Mouse (Mus musculus) heart, embryonic 10.5 days (tissue): ENCODE results near the gene Rabggtb. TPM values are rescaled to one million over a fixed set of nuclear protein-coding genes. Genes with fewer than 3 reads are reported as not detected.

Experiments used
- DNase-seq: peaks from one replicate; pipeline ENCODE4 v3.0.0-alpha.2; 2017; ENCODE audit warnings: low spot score
- H3K27ac ChIP-seq: fragments of 300-500 bp; sonication (generic); 2 replicates; pipeline ENCODE4 v1.5.1; 2016; ENCODE audit warnings: mild to moderate bottlenecking
- H3K27me3 ChIP-seq: fragments of 300-500 bp; sonication (generic); 2 replicates; pipeline ENCODE4 v1.6.1; 2016; ENCODE audit warnings: mild to moderate bottlenecking; ENCODE audit not compliant: poor library complexity, insufficient read depth, severe bottlenecking
- H3K36me3 ChIP-seq: fragments of 300-500 bp; sonication (generic); 2 replicates; pipeline ENCODE4 v1.6.1; 2016; ENCODE audit warnings: mild to moderate bottlenecking, moderate library complexity
- H3K4me1 ChIP-seq: fragments of 300-500 bp; sonication (generic); 2 replicates; pipeline ENCODE4 v1.6.1; 2016; ENCODE audit warnings: mild to moderate bottlenecking
- H3K4me3 ChIP-seq: fragments of 300-500 bp; sonication (generic); 2 replicates; pipeline ENCODE4 v1.5.1; 2016; ENCODE audit warnings: mild to moderate bottlenecking, moderate library complexity
- H3K9me3 ChIP-seq: fragments of 300-500 bp; sonication (generic); 2 replicates; pipeline ENCODE4 v1.6.1; 2016; ENCODE audit warnings: mild to moderate bottlenecking, moderate library complexity
- WGBS: fragments of 180-500 bp; shearing (Covaris S2); methylation state at CpG from one replicate; pipeline ENCODE4 v1.1.7; 2016; 5-methylcytosine and 5-hydroxymethylcytosine counted together
- polyA plus RNA-seq: library from polyadenylated mRNA; unstranded; fragments of >200 nt; fragmentation: Nextera tagmentation; extraction: Ambion mirVana; gene quantifications from 2 replicates; pipeline ENCODE4 v1.2.1, GENCODE M21; 2016

The Rabggtb gene
- 56.8 and 57.2 TPM in 2 replicates for polyA plus RNA-seq

DNA sequence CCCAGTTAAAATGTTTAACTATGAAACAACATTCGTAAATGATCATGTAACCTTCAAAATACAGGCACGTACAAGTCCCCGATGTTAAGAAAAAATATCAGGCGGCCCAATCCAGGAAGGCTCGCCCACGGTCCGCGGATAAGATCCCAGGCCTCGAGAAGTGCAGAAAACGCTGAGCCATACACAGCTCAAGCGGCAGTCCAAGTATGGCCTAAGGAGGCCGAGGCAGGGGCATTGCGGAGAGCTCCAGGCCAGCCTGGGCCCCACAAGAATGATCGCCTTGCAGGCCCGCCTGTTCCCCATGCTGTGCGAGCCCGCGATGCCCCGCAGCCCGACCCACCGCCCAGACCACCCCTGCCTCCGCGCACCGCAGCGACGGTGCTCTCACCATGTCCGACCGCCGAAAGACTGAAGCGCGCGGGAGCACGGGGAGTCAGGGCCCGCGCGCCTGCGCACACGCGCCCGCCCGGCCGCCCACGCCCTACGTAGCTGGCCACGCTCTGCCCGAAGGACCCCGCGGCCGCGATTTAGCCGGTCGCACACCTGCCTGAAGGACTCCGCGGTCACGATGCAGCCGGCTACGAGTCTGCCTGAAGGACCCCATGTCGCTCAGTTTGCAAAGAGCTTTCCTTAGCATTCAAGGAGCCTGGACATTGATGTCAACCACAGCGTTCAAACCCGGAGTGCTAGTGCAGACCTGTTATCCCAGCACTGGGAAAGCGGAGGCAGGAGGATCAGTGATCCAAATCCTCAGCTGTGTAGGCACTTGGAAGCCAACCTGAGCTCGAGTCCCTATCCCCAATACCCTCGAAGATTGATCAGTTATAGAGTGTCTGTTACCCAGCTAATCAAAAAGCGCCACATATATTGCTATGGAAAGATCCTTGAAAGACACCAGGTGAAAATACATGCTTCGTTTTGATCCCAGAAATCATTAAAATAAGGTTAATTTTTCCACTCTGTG is at the start of gene Rabggtb:
Gene Rabggtb (minus strand): TSS at position 464 of the 964 bp plus-strand sequence.
- WGBS = 1% methylated on average over 65 of the region's 65 CpGs
- no peaks in the 10 kb centered on the region for H3K27me3 ChIP-seq

DNA sequence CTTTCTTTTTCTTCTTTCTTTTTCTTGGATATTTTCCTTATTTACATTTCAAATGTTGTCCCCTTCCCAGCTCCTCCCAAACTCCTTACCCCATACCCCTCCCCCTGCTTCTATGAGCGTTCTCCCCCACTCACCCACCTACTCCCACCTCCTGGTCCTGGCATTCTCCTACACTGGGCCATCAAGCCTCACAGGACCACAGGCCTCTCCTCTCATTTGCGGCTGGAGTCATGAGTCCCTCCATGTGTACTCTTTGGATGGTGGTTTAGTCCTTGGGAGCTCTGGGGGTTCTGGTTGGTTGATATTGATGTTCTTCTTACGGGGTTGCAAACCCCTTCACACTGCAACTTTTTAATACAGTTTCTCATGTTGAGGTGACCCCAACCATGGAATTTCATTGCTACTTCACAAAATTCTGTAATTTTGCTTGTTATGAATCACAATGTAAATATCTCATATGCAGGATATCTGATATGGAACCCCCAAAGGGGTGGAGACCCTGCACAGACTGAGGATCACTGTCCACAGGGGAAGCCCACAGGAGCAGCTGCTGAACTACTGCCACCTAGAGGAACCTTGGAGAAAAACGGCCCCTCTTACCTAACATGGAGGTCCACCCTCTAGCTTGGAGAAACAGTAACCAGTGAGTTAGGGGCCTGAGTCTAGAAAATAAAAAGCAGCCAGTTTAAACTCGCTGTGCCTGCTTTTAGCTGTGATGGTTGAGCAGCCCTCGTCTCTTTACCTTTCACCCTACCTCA is 49.0 kb upstream of the Rabggtb start:
- DNase-seq = no peak
- Histone ChIP-seq H3K4me1 (no peaks in the 10 kb centered on the region), H3K27ac (no peak overlapping the region), H3K4me3 (no peak overlapping the region), H3K27me3 (no peaks in the 10 kb centered on the region), H3K36me3 (no peaks in the 10 kb centered on the region), H3K9me3 (no peaks in the 10 kb centered on the region)
- 72% methylated on average over 6 of the region's 6 CpGs for WGBS

More for the DNA sequence above, at the start of gene Rabggtb:
- Histone ChIP-seq H3K27ac (peak within 1 kb of the TSS; percentile 99), H3K9me3 (no peaks in the 10 kb centered on the region), H3K36me3 (peaks cover 38% of the 10 kb centered on the region), H3K4me1 (peaks cover 50% of the 10 kb centered on the region), H3K4me3 (peak within 1 kb of the TSS; percentile 94)
- peak; percentile 97 for DNase-seq

DNA sequence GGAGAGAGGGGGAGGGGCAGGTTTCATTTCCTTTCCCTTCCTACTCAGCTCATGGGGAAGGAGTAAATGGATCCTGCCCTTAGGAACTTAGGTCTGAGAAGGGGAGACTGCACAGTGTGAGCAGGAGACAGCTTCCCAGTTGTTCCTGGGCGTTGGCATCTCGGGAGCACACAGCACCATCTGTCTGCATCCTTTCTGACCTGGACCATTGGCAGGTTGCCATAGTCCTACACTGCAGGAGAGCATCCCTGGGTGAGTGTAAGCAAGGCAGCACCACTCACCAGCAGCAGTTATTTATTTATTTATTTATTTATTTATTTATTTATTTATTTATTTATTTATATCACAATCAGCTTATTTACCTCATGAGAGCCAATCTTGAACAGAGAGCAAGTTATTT is 48.1 kb upstream of the Rabggtb start:
- no peaks in the 10 kb centered on the region for H3K4me1 ChIP-seq
- no peaks in the 10 kb centered on the region for H3K9me3 ChIP-seq
- WGBS = 82% methylated on average over 2 of the region's 2 CpGs
- H3K36me3 ChIP-seq = no peaks in the 10 kb centered on the region
- no peak overlapping the region for H3K27ac ChIP-seq
- no peak overlapping the region for H3K4me3 ChIP-seq
- no peaks in the 10 kb centered on the region for H3K27me3 ChIP-seq
- DNase-seq = no peak

DNA sequence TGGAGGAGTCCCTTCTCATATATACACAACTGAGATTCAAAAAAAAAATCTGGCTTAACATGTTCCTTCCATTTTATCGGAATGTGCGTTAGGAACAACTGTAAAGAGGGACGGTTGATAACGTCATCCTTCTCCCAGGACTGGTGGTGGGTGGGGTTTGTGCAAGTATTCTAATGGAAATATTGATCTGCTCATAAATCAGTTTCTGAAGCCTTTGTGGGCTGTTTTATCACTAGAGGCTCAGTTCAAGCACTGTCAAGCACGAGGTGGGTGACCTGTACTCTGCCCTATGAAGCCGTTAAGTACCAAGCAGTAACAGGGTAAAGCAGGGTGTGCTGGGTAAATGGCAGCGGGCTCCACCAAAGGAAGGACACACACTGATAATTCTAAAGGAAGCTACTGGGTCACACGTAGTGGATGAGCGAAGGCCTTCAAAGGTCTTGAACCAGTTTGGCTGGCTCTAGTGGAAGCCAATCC is 47.0 kb upstream of the Rabggtb start:
- no peaks in the 10 kb centered on the region for H3K4me1 ChIP-seq
- no peaks in the 10 kb centered on the region for H3K36me3 ChIP-seq
- H3K27ac ChIP-seq = no peak overlapping the region
- H3K4me3 ChIP-seq = no peak overlapping the region
- no peaks in the 10 kb centered on the region for H3K9me3 ChIP-seq
- 77% methylated on average over 9 of the region's 9 CpGs for whole genome bisulfite sequencing
- H3K27me3 ChIP-seq = no peaks in the 10 kb centered on the region
- no peak for DNase-seq

DNA sequence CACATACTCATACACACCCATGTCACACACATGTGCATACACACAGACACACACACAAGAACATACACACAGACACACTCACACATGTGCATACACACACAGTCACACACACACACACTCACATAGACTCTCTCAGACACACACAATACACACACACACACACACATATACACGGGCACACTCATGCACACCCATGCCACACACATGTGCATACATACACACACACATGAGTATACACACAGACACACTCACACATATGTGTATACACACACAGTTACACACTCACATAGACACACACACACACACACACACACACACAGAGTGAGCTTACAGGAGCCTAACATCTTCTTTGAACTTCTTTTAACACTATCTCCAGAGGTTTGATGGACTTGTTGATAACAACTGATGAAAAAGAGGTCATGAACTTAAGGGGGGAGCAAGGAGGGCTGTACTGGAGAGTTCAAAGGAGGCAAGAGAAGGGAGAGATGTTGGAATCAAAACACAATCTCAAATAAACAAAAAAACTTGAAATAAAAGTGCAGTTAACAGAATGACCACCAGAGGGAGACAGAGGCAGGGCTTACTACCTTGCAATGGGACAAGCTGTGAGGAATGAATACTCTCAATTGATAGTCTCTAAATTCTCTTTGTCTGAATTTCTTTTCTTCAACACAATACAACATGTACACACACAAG is 46.4 kb upstream of the Rabggtb start:
- Histone ChIP-seq H3K4me1 (no peaks in the 10 kb centered on the region), H3K9me3 (no peaks in the 10 kb centered on the region), H3K4me3 (no peak overlapping the region), H3K27me3 (peaks cover 4% of the 10 kb centered on the region; the same call in 1 of the 2 replicates), H3K36me3 (no peaks in the 10 kb centered on the region), H3K27ac (no peak overlapping the region)
- DNase-seq = no peak
- WGBS = 100% methylated on average over 1 of the region's 1 CpGs

DNA sequence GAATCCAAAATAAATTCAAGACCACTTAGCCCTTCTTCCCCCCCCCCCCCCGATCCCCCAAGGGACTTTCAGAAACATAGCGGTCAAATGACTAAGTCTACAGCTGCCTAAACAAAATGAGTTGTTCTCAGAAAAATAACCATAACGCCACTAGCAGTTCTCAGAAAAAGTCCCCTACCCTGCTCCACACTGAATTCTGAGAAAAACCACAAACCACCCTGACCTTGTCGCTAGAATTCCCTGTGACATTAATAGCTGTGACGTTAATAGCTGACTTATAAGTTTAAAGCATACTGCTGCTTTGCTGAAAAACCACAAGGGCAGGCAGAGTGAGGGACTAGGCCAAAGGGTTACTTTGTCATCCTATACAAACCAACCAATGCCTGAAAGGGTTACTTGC is 45.1 kb upstream of the Rabggtb start:
- Histone ChIP-seq H3K27me3 (peaks cover 4% of the 10 kb centered on the region; the same call in 1 of the 2 replicates), H3K27ac (no peak overlapping the region), H3K4me3 (no peak overlapping the region), H3K4me1 (no peaks in the 10 kb centered on the region), H3K36me3 (no peaks in the 10 kb centered on the region), H3K9me3 (no peaks in the 10 kb centered on the region)
- no peak for DNase-seq
- WGBS = 86% methylated on average over 5 of the region's 5 CpGs

DNA sequence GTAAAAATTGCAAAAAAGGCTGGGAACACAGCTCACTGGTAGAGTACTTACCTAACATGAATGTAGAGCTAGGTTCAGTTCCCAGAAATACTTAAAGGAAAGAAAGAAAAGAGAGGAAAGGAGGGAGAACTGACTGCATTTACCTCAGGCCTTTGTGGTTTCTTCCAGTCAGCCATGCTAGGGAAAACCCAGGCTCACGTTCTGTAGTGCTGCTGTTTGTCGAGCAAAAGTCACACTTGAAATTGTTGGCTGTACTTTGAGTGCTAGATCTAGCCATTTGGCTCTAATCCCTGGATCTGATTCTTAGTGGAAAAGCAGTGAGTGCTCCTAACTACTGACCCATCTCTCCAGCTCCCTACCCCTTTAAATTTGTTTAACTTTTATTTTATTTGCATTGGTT is 35.4 kb upstream of the Rabggtb start:
- Histone ChIP-seq H3K27ac (no peak overlapping the region), H3K36me3 (no peaks in the 10 kb centered on the region), H3K27me3 (no peaks in the 10 kb centered on the region), H3K4me3 (no peak overlapping the region), H3K4me1 (peaks cover 8% of the 10 kb centered on the region), H3K9me3 (no peaks in the 10 kb centered on the region)
- DNase-seq = no peak
- WGBS = 69% methylated on average over 2 of the region's 2 CpGs

DNA sequence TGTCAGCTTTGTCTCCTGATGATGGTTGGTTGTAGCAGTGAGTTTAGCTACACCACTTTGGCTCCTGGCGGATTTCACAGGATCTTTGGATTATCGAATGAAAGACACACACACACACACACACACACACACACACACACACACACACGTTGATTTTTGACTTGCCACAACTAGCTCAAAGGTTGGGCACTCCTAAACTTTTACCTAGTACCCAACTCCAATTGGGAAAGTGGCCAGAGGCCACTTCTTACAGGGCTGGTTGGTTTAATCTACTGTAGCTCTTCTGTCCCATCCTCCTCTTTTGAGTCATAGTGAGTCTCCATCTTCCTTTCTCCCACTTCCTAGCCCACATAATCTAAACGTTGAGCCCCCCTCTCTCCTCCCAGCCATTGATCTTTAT is 34.5 kb upstream of the Rabggtb start:
- H3K9me3 ChIP-seq = no peaks in the 10 kb centered on the region
- H3K27me3 ChIP-seq = no peaks in the 10 kb centered on the region
- H3K4me1 ChIP-seq = peaks cover 15% of the 10 kb centered on the region
- no peak for DNase-seq
- H3K4me3 ChIP-seq = no peak overlapping the region
- no peak overlapping the region for H3K27ac ChIP-seq
- no peaks in the 10 kb centered on the region for H3K36me3 ChIP-seq
- WGBS = 72% methylated on average over 4 of the region's 4 CpGs

DNA sequence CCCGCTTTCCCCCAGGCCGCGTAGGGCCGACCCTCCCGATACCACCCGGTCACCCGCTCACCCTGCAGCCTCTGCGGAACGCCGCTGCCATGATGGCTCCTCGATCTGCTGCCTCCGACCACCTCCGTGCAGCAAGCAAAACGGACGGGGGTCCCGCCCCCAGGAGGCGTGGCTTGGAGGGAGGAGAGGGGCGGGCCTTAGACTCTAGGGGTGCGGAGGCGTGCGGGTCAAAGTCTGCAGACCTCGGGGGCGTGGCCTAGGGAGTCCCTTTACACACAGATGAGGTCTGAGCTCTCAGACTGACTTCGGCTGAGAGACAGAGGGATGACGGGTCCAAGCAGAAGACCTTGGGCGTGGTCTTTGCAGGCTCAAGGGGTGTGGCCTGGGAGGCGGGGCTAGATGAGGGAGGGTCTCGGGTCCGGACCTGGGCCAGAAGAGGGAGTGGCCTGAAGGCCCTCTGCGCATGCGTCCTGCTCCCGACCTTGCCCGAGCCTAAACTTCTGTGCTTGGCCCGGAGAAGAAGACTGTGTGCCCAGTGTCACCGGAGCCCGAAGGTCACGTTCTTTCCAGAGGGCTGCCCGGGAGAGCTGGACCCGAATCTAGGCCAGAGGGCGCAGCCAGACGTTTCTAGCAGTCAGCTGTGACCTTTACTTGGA is 31.7 kb upstream of the Rabggtb start, which contains the start of gene Acadm:
Gene Acadm (minus strand): TSS at position 298 of the 656 bp plus-strand sequence.
- no peaks in the 10 kb centered on the region for H3K9me3 ChIP-seq
- H3K27me3 ChIP-seq = no peaks in the 10 kb centered on the region
- peaks cover 6% of the 10 kb centered on the region for H3K36me3 ChIP-seq
- WGBS = under 1% methylated on average over 41 of the region's 41 CpGs
- H3K27ac ChIP-seq = peak within 1 kb of the TSS; percentile 91
- peaks cover 26% of the 10 kb centered on the region for H3K4me1 ChIP-seq
- peak within 1 kb of the TSS; percentile 74 for H3K4me3 ChIP-seq
- peak; percentile 100 for DNase-seq

DNA sequence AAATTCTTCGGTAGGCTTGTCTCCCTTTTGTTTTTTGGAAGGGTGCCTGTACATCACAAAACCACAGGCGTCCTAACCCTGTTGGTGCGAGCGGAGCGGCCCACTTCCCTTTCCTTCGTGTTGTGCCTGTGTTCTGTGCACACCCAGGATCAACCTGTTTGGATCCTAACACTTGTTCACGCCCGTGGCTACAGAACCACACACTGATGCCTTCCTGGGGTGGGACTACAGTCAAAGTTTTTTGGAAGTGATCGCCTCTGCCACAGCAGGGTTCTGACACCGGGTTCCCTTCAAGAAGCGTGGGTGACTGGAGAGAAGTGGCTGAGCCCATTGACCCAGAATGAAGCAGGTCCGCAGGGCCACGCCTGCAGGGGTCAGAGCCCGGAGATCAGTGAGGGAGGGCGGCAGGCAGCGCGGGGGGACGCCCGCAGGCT is 31.1 kb upstream of the Rabggtb start:
- Histone ChIP-seq H3K27ac (peak overlapping the region; percentile 91), H3K27me3 (no peaks in the 10 kb centered on the region), H3K4me1 (peaks cover 26% of the 10 kb centered on the region), H3K9me3 (no peaks in the 10 kb centered on the region), H3K36me3 (peaks cover 9% of the 10 kb centered on the region), H3K4me3 (peak overlapping the region; percentile 74)
- under 1% methylated on average over 19 of the region's 19 CpGs for WGBS
- DNase-seq = peak; percentile 82

DNA sequence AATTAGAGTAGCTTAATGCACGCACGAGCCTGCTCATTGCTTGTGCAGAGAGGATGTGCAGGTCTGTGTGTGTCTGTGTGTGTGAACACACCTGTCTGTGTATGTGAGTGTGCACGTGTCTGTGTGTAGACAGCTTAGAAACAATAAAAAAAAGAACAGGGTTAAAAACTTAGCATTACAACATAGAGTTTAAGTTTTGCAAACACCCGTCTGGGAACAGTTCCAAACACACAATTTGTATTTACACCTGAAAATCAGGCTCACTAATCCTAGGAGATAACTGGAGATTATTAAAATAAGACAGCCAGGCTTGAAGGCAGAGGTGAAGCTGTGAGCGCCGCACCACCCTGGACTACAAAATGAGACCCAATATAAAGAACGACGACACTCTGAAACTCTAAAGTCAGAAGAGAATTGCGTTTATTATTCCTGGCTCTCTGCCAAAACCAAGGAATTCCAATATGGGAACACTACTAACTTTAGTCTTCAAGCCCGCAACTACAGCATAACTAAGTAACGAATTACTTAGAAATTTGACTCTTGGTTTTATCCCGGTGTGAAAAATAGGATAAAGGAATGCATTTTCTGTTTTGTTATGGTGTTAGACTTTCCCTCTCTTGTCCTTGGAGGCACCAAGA is 30.3 kb upstream of the Rabggtb start:
- 51% methylated on average over 12 of the region's 12 CpGs for WGBS
- H3K9me3 ChIP-seq = no peaks in the 10 kb centered on the region
- peaks cover 17% of the 10 kb centered on the region for H3K36me3 ChIP-seq
- DNase-seq = no peak
- H3K4me3 ChIP-seq = peak overlapping the region; percentile 74
- no peaks in the 10 kb centered on the region for H3K27me3 ChIP-seq
- peaks cover 26% of the 10 kb centered on the region for H3K4me1 ChIP-seq
- H3K27ac ChIP-seq = peak overlapping the region; percentile 91

DNA sequence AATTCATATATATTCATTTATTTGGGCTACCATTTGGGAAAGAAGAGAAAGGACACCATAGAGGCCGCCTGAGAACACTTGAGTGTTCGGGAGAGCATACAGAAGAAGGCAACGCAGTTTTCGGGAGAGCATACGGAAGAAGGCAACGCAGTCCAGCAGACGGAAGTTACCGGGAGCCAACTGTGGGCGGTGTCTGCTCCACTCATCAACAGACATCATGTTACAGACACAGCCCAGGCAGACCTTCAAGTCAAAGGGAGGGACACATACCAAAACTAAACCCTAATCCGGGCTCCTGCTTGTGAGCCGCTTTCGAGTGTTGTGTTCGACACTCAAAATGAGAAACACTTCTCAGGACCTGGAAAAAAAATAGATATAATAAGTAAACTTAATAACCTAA is 28.8 kb upstream of the Rabggtb start:
- no peak overlapping the region for H3K27ac ChIP-seq
- H3K36me3 ChIP-seq = peaks cover 31% of the 10 kb centered on the region
- peaks cover 33% of the 10 kb centered on the region for H3K4me1 ChIP-seq
- H3K9me3 ChIP-seq = no peaks in the 10 kb centered on the region
- no peak overlapping the region for H3K4me3 ChIP-seq
- DNase-seq = no peak
- 87% methylated on average over 13 of the region's 13 CpGs for WGBS
- no peaks in the 10 kb centered on the region for H3K27me3 ChIP-seq
